Mouse (Mus musculus) embryonic facial prominence, embryonic 14.5 days (tissue): ENCODE measurements around the gene Chst8. TPM values are rescaled to one million over a fixed set of nuclear protein-coding genes. Genes with fewer than 3 reads are reported as not detected.

ENCODE experiments used
- ATAC-seq: fragments of 200-750 bp; cut with Nextera tagmentation; 2 replicates; pipeline ENCODE4 v1.8.0; 2017; ENCODE audit warnings: low read depth, moderate number of reproducible peaks, moderate TSS enrichment
- DNase-seq: peaks from one replicate; pipeline ENCODE4 v3.0.0-alpha.2; 2015; ENCODE audit warnings: low spot score
- H3K27ac ChIP-seq: fragments of 300-500 bp; sonication (generic); replicated peaks from 2 replicates; pipeline ENCODE4 v1.5.1; 2014; ENCODE audit warnings: low read depth, mild to moderate bottlenecking, low read length, moderate library complexity
- H3K27me3 ChIP-seq: fragments of 300-500 bp; sonication (generic); replicated peaks from 2 replicates; pipeline ENCODE4 v1.6.1; 2014; ENCODE audit warnings: low read length; ENCODE audit not compliant: control insufficient read depth, insufficient read depth
- H3K36me3 ChIP-seq: fragments of 300-500 bp; sonication (generic); 2 replicates; pipeline ENCODE4 v1.6.1; 2014; ENCODE audit warnings: low read length, mixed read lengths; ENCODE audit not compliant: control insufficient read depth, insufficient read depth
- H3K4me1 ChIP-seq: fragments of 300-500 bp; sonication (generic); 2 replicates; pipeline ENCODE4 v1.6.1; 2014; ENCODE audit warnings: antibody characterized with exemption, low read length; ENCODE audit not compliant: control insufficient read depth, insufficient read depth
- H3K4me2 ChIP-seq: fragments of 300-500 bp; sonication (generic); 2 replicates; pipeline ENCODE4 v1.6.1; 2014; ENCODE audit warnings: low read depth, mild to moderate bottlenecking, low read length, moderate library complexity, mixed read lengths
- H3K4me3 ChIP-seq: fragments of 300-500 bp; sonication (generic); 2 replicates; pipeline ENCODE4 v1.5.1; 2014; ENCODE audit warnings: low read depth, mild to moderate bottlenecking, low read length
- H3K9ac ChIP-seq: fragments of 300-500 bp; sonication (generic); 2 replicates; pipeline ENCODE4 v1.6.1; 2014; ENCODE audit warnings: low read depth, mild to moderate bottlenecking, low read length, moderate library complexity, mixed read lengths
- H3K9me3 ChIP-seq: fragments of 300-500 bp; sonication (generic); 2 replicates; pipeline ENCODE4 v1.6.1; 2016; ENCODE audit warnings: low read length; ENCODE audit not compliant: control insufficient read depth
- WGBS: fragments of 180-500 bp; shearing (Covaris S2); extraction: QIAGEN DNeasy Blood & Tissue Kit; methylation state at CpG from one replicate; pipeline ENCODE4 v1.1.7; 2014; 5-methylcytosine and 5-hydroxymethylcytosine counted together
- polyA plus RNA-seq: library from polyadenylated mRNA; unstranded; fragments of >200 nt; fragmentation: Nextera tagmentation; extraction: Ambion mirVana; gene quantifications from 2 replicates; pipeline ENCODE4 v1.2.1, GENCODE M21; 2014

The Chst8 gene
- polyA plus RNA-seq, 1 experiment from 2014 or later = 5.3 TPM

DNA sequence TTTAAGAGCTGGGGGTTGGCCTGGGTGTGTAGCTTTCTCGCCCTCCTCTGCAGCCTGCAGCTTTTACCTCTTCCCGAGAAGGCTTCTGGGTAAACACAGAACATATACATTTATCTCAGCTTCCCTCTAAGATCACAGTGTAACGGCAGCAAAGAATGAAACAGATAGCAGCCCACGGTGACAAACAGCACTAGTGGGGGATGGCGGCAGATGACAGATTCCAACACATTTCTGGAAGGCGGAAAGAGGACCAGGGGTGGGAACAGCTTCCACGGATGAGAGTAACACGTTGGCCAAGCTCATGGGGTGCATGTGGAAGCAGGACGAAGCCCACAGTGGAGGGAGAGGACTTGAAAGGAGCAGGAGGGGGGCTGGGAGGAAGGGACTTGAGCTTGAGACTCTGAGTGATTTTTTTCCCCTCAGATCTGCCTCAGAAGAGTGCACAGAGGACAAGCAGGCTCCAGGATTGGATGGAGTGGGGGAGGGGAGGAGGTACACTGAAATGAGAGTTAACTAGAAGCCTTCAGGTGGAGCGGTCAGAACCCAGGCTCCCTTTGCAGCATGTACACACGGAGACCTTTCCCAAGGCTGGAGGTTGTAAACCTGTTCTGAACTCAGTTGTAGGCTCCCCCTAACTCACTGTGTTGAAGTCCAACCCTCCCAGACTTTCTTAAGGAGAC is 89.8 kb downstream of the Chst8 start:
- DNase-seq (no peak), ATAC-seq (no peak)
- no peaks in the 10 kb centered on the region for H3K4me1 ChIP-seq
- H3K9me3 ChIP-seq = no peaks in the 10 kb centered on the region
- no peak overlapping the region for H3K27ac ChIP-seq
- H3K4me2 ChIP-seq = no peak overlapping the region
- WGBS = 52% methylated on average over 11 of the region's 11 CpGs
- H3K27me3 ChIP-seq = 0 out of 2 replicates have a peak, but pooled peaks cover 5% of the 10 kb centered on the region
- no peak overlapping the region for H3K9ac ChIP-seq
- no peaks in the 10 kb centered on the region for H3K36me3 ChIP-seq
- H3K4me3 ChIP-seq = no peak overlapping the region

DNA sequence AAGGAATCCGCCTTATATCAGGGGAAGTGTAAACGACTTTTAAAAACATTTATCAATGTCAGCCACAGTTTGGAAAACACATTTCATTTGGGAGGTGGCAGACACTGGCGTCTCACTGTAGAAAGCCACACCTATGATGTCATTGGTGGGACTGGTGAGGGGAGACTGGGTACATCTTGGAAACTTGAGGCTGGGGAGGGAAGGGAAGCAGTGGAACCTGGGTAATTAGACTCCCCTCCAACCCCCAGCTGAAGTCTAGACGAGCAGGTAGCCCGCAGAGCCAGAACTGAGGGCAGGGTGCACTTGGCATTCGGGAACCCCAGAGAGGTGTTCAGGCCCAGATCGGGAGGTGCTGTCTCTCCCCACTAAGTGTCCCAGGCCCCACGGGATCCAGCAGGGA is 90.4 kb downstream of the Chst8 start:
- H3K4me3 ChIP-seq = no peak overlapping the region
- DNase-seq (no peak), ATAC-seq (no peak)
- no peaks in the 10 kb centered on the region for H3K9me3 ChIP-seq
- no peak overlapping the region for H3K4me2 ChIP-seq
- H3K36me3 ChIP-seq = no peaks in the 10 kb centered on the region
- 0 out of 2 replicates have a peak, but pooled peaks cover 6% of the 10 kb centered on the region for H3K27me3 ChIP-seq
- peaks cover 5% of the 10 kb centered on the region; the same call in 1 of the 2 replicates for H3K4me1 ChIP-seq
- WGBS = 35% methylated on average over 8 of the region's 8 CpGs
- H3K27ac ChIP-seq = no peak overlapping the region
- H3K9ac ChIP-seq = no peak overlapping the region

DNA sequence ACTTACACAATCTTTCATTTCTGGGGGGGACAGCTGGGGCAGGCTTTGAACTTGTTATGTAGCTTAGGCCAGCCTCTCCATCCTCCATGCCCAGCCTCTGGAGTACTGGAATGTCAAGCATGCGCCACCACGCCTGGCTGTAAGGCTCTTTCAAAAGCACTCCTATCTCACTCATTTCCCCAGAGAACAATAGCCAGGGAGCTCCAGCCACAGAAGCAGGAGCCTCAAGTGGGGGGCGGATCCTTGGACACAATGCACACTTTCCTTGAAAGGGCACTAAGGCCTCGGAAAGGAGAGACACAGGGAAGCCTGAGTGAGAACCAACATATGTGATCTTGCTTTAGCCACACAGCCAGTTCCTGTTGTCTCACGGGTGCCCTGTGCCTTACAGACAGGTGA is 90.9 kb downstream of the Chst8 start:
- ATAC-seq (peak; percentile 64), DNase-seq (peak; percentile 75)
- no peak overlapping the region for H3K27ac ChIP-seq
- 14% methylated on average over 5 of the region's 5 CpGs for WGBS
- H3K4me2 ChIP-seq = no peak overlapping the region
- peaks cover 8% of the 10 kb centered on the region; the same call in 1 of the 2 replicates for H3K4me1 ChIP-seq
- H3K27me3 ChIP-seq = 0 out of 2 replicates have a peak, but pooled peaks cover 6% of the 10 kb centered on the region
- no peaks in the 10 kb centered on the region for H3K36me3 ChIP-seq
- no peak overlapping the region for H3K9ac ChIP-seq
- no peak overlapping the region for H3K4me3 ChIP-seq
- H3K9me3 ChIP-seq = no peaks in the 10 kb centered on the region

GRCm38 (mm10) chr7:34720882-34721649 is 91.4 kb downstream of the Chst8 start:
- peaks cover 8% of the 10 kb centered on the region; the same call in 1 of the 2 replicates for H3K4me1 ChIP-seq
- no peak overlapping the region for H3K4me2 ChIP-seq
- no peaks in the 10 kb centered on the region for H3K9me3 ChIP-seq
- no peak overlapping the region for H3K27ac ChIP-seq
- H3K4me3 ChIP-seq = no peak overlapping the region
- ATAC-seq = no peak
- DNase-seq = no peak
- no peak overlapping the region for H3K9ac ChIP-seq
- H3K36me3 ChIP-seq = no peaks in the 10 kb centered on the region
- 46% methylated on average over 5 of the region's 5 CpGs for WGBS
- H3K27me3 ChIP-seq = 0 out of 2 replicates have a peak, but pooled peaks cover 6% of the 10 kb centered on the region

GRCm38 (mm10) chr7:34719599-34719998 is 92.9 kb downstream of the Chst8 start:
- 0 out of 2 replicates have a peak, but pooled peaks cover 6% of the 10 kb centered on the region for H3K27me3 ChIP-seq

GRCm38 (mm10) chr7:34718651-34719050 is 93.9 kb downstream of the Chst8 start:
- ATAC-seq = no peak
- peaks cover 24% of the 10 kb centered on the region for H3K4me1 ChIP-seq
- WGBS = 56% methylated on average over 9 of the region's 9 CpGs
- no peak for DNase-seq
- H3K9me3 ChIP-seq = no peaks in the 10 kb centered on the region
- no peaks in the 10 kb centered on the region for H3K36me3 ChIP-seq
- H3K4me3 ChIP-seq = no peak overlapping the region
- H3K27ac ChIP-seq = no peak overlapping the region
- H3K9ac ChIP-seq = no peak overlapping the region
- 0 out of 2 replicates have a peak, but pooled peaks cover 6% of the 10 kb centered on the region for H3K27me3 ChIP-seq
- H3K4me2 ChIP-seq = no peak overlapping the region

More at GRCm38 (mm10) chr7:34719599-34719998, 92.9 kb downstream of the Chst8 start:
- ATAC-seq = no peak
- H3K4me1 ChIP-seq = peaks cover 21% of the 10 kb centered on the region
- no peak overlapping the region for H3K4me2 ChIP-seq
- H3K27ac ChIP-seq = no peak overlapping the region
- H3K9me3 ChIP-seq = no peaks in the 10 kb centered on the region
- peak; percentile 54 for DNase-seq
- H3K36me3 ChIP-seq = no peaks in the 10 kb centered on the region
- 42% methylated on average over 5 of the region's 5 CpGs for WGBS
- no peak overlapping the region for H3K9ac ChIP-seq
- H3K4me3 ChIP-seq = no peak overlapping the region

GRCm38 (mm10) chr7:34717161-34717810 is 95.2 kb downstream of the Chst8 start:
- Histone ChIP-seq H3K36me3 (no peaks in the 10 kb centered on the region), H3K4me1 (peaks cover 24% of the 10 kb centered on the region), H3K4me3 (no peak overlapping the region), H3K9me3 (no peaks in the 10 kb centered on the region), H3K27me3 (0 out of 2 replicates have a peak, but pooled peaks cover 6% of the 10 kb centered on the region), H3K9ac (no peak overlapping the region), H3K4me2 (no peak overlapping the region), H3K27ac (no peak overlapping the region)
- DNase-seq (no peak), ATAC-seq (peak; percentile 23; the same call in 1 of the 2 replicates)
- WGBS = 8% methylated on average over 11 of the region's 11 CpGs

GRCm38 (mm10) chr7:34714848-34715460 is 97.6 kb downstream of the Chst8 start:
- peak; percentile 68 for ATAC-seq
- no peaks in the 10 kb centered on the region for H3K36me3 ChIP-seq
- 34% methylated on average over 11 of the region's 11 CpGs for WGBS

More at GRCm38 (mm10) chr7:34714848-34715460, 97.6 kb downstream of the Chst8 start:
- Histone ChIP-seq H3K4me1 (peaks cover 24% of the 10 kb centered on the region), H3K9ac (no peak overlapping the region), H3K27ac (peak overlapping the region; percentile 28; the same call in 1 of the 2 replicates), H3K9me3 (no peaks in the 10 kb centered on the region), H3K4me3 (no peak overlapping the region), H3K4me2 (no peak overlapping the region), H3K27me3 (0 out of 2 replicates have a peak, but pooled peaks cover 6% of the 10 kb centered on the region)
- peak; percentile 91 for DNase-seq
